Mouse (Mus musculus) stomach, postnatal 0 days (tissue): ENCODE measurements around the gene Arhgap8.

Experiments used
- CTCF ChIP-seq: IDR thresholded peaks from 2 replicates; pipeline ENCODE4 v1.5.1; 2016; ENCODE audit warnings: antibody characterized with exemption, low read depth, mild to moderate bottlenecking, moderate library complexity
- EP300 ChIP-seq: optimal IDR thresholded peaks from 2 replicates; pipeline ENCODE3; 2016; ENCODE audit warnings: antibody characterized with exemption

DNA sequence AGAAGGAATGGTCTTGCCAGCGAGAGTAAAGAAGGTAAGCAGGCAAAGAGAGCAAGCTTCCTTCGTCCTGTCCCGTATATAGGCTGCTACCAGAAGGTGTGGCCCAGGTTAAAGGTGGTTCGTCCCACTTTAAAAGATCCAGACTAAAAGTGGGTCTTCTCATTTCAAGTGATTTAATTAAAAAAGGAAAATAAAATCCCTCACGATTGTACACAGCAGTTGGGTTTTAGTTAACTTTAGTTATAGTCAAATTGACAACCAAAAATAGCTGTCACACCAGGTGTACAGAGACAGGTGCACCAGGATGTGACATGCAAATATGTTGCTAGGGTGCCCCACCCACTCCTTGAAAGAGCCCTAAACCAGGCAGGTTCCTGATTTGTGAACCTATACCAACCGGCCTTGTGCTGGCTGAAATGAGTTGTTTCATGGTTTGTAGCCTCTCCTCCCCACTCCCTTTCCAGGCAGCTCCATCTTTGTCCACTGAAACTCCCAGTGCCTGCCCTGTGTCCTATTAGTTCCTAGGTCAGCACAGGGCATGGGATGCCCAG is 14.4 kb upstream of the Arhgap8 start:
- TF ChIP-seq EP300 = no peak
- no peak for TF ChIP-seq CTCF
